Mouse (Mus musculus) left cerebral cortex, adult 8-10 months (tissue): ENCODE data around the gene Cdsn. TPM values are rescaled to one million over a fixed set of nuclear protein-coding genes. Genes with fewer than 3 reads are reported as not detected.
"Not testable (repeated sequence)": the region's sequence is repeated elsewhere in the genome, so short reads cannot be mapped to it uniquely, and the experiment has no call there.

Experiments used
- DNase-seq, 2 experiments: peaks; one replicate each; pipeline ENCODE4 v3.0.0; 2022; ENCODE audit warnings: low spot score in 2 of 2
- total RNA-seq, 4 experiments: library from RNA; stranded (reverse); gene quantifications; 2 replicates each; pipeline ENCODE4 v1.2.4; 2022

Cdsn gene
- total RNA-seq, result 1 to 10 TPM in 3 of 4 experiments, under 1 TPM in 1; 1.00 to 1.6 (median 1.2) TPM

- no peak for DNase-seq
These were observed at the start of gene Cdsn for GRCm38 (mm10) chr17:35551881-35552414. Gene Cdsn (plus strand): TSS chr17:35552128.

- DNase-seq, result no peak
These were observed 49.7 kb upstream of the Cdsn start for GRCm38 (mm10) chr17:35502226-35502625.

- no peak for DNase-seq
These were observed 49.2 kb upstream of the Cdsn start for GRCm38 (mm10) chr17:35502762-35503161.

GRCm38 (mm10) chr17:35503849-35504248 lies 48.1 kb upstream of the Cdsn start:
- no peak for DNase-seq

- no peak for DNase-seq
These were observed 47.1 kb upstream of the Cdsn start for GRCm38 (mm10) chr17:35504628-35505481.

GRCm38 (mm10) chr17:35505776-35506175 lies 46.2 kb upstream of the Cdsn start, which contains the start of gene Pou5f1:
Gene Pou5f1 (plus strand): TSS chr17:35506018.
- DNase-seq, result no peak

GRCm38 (mm10) chr17:35506881-35507280 lies 45.0 kb upstream of the Cdsn start:
- no peak for DNase-seq

- no peak for DNase-seq
These were observed 44.2 kb upstream of the Cdsn start for GRCm38 (mm10) chr17:35507556-35508260.

- not testable (repeated sequence) for DNase-seq
These were observed 43.6 kb upstream of the Cdsn start for GRCm38 (mm10) chr17:35508279-35508678.

- no peak for DNase-seq
These were observed 42.6 kb upstream of the Cdsn start for GRCm38 (mm10) chr17:35509284-35509683.

GRCm38 (mm10) chr17:35512916-35513626 lies 38.9 kb upstream of the Cdsn start:
- no peak for DNase-seq

GRCm38 (mm10) chr17:35513886-35514285 lies 38.0 kb upstream of the Cdsn start:
- DNase-seq, result peak in 1 of 2 experiments; percentile 50

GRCm38 (mm10) chr17:35514756-35515155 lies 37.2 kb upstream of the Cdsn start:
- no peak for DNase-seq

GRCm38 (mm10) chr17:35515911-35516640 lies 35.9 kb upstream of the Cdsn start:
- DNase-seq, result peak in 1 of 2 experiments; percentile 18

GRCm38 (mm10) chr17:35516652-35517500 lies 35.1 kb upstream of the Cdsn start, which contains the start of the genes Tcf19 and Cchcr1:
Gene Tcf19 (minus strand): TSS chr17:35516824.
Gene Cchcr1 (plus strand): TSS chr17:35517100.
- peak; percentile 81 to 95 for DNase-seq

- DNase-seq, result no peak
These were observed 34.4 kb upstream of the Cdsn start for GRCm38 (mm10) chr17:35517526-35517925.

- DNase-seq, result no peak
These were observed 27.6 kb upstream of the Cdsn start for GRCm38 (mm10) chr17:35524354-35524753.

GRCm38 (mm10) chr17:35526644-35527043 lies 25.3 kb upstream of the Cdsn start:
- DNase-seq, result no peak

- no peak for DNase-seq
These were observed 19.6 kb upstream of the Cdsn start for GRCm38 (mm10) chr17:35532360-35532759.

- no peak for DNase-seq
These were observed 19.0 kb upstream of the Cdsn start, which contains the start of gene Psors1c2 for GRCm38 (mm10) chr17:35532901-35533300. Gene Psors1c2 (plus strand): TSS chr17:35533201.
